Mouse (Mus musculus): Measurements from ENCODE around the gene Gm14399.

DNA sequence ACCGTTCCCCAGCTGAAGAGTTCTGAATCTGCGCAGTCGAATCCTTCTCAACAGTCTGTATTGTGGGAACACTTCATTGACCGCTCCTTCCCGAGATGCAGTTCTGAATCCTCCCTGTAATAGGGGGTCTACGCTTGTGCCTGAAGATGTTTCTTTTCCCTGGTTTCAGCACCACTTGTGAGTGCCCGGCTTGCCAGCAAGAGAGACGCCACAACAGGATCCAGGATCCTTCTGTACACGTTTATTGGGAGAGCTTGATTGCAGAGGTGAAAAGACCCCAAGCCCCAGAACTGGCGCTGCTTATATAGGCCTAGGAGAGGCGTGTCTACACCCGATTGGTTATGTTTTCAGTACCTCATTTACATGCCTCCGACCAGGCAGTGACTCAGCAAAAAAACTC is 14.9 kb upstream of the Gm14399 start:
- TF ChIP-seq CTCF (IDR thresholded peaks at IDR 0.05; ENCODE audit: control insufficient read depth, insufficient read depth, insufficient replicate concordance, low read depth, low read length), result no peak
- no peak for TF ChIP-seq POLR2A (IDR thresholded peaks at IDR 0.05; ENCODE audit: control insufficient read depth, low read depth, low read length)

All from testis, adult 2 months (tissue).